Mouse (Mus musculus) erythroblast, embryonic 14.5 days (primary cell): Measurements from ENCODE around the gene Gm17334.

Source experiments
- GATA1 ChIP-seq: IDR thresholded peaks from 2 replicates; pipeline ENCODE4 v1.6.1; 2012; ENCODE audit warnings: low read length, inconsistent platforms, mixed read lengths
- TAL1 ChIP-seq: IDR thresholded peaks from 3 replicates; pipeline ENCODE4 v1.6.1; 2012; ENCODE audit warnings: low read length, inconsistent platforms, mixed read lengths

DNA sequence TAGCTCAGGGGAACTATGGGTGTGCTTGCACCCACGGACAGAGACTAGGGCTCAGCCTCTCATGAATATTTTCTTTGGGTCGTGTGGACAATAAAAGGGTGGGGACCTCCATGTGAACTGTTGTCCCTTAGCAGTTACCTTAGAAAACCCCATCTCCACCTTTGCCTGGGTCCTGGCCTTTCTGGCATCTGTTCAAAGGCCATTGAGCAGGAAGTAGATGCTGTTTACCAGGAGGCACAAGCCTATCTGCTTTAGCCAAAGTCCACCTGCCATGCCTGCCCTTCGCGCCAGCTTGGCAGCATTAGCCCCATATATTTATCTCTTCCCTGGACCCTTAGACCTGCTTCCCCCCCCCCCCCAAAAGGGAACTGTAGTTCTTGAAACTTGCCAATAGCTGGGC is 15.4 kb downstream of the Gm17334 start:
- TF ChIP-seq TAL1: no peak
- no peak for TF ChIP-seq GATA1
